ENCODE assay signal across 17 mouse cellular contexts in genomic region chr13:100725194-100725593, GRCm38 (mm10). TPM values are rescaled to one million over a fixed set of nuclear protein-coding genes. Genes with fewer than 3 reads are reported as not detected.
DNase-seq lines count a peak whose midpoint lies in the region; ATAC-seq lines count a peak whose summit lies in the region.
"Had no signal": no experiment of that assay in that cellular context is flagged by ENCODE, and none has a peak within 500 bp of the region (broad histone marks: within the 10 kb centered on the region; RNA-seq: fewer than 3 reads in every experiment).

No protein-coding gene starts in this region.

- H3K9me3 ChIP-seq in erythroblast, embryonic 14.5 days (ENCODE audit: control insufficient read depth, low read length) = no peaks in the 10 kb centered on the region
- no peaks in the 10 kb centered on the region for H3K9me3 ChIP-seq in heart, embryonic 16.5 days (replicated peaks; ENCODE audit: control insufficient read depth, low read length)
- no peaks in the 10 kb centered on the region for H3K9me3 ChIP-seq in forebrain, embryonic 15.5 days
- H3K9me3 ChIP-seq: hindbrain, embryonic 10.5 days; neural tube, embryonic 15.5 days; stomach, embryonic 15.5 days had no signal

- no peak for ATAC-seq in erythroblast, adult 5-6 weeks (replicated peaks; ENCODE audit: low FRiP score, poor library complexity, severe bottlenecking)
- ATAC-seq in heart, embryonic 16.5 days (replicated peaks; ENCODE audit: extremely low read depth, insufficient read depth, low FRiP score) = no peak
- ATAC-seq in inflammation-experienced regulatory T-cells, adult 6 months = peak; percentile 72
- peak; percentile 85 for ATAC-seq in megakaryocyte-erythroid progenitor cell, adult 5-6 weeks (replicated peaks; ENCODE audit: low FRiP score, low TSS enrichment, poor library complexity, severe bottlenecking)
- no peak for ATAC-seq in frontal cortex, adult (ENCODE audit: low TSS enrichment)
- ATAC-seq in forebrain, embryonic 15.5 days (replicated peaks) = no peak
- ATAC-seq: intestine, embryonic 16.5 days had no signal

- H3K4me3 ChIP-seq in erythroblast, embryonic 14.5 days (replicated peaks) = peak overlapping the region; percentile 19
- no peak overlapping the region for H3K4me3 ChIP-seq in heart, embryonic 16.5 days (ENCODE audit: low read length)
- no peak overlapping the region for H3K4me3 ChIP-seq in forebrain, embryonic 15.5 days
- H3K4me3 ChIP-seq: hindbrain, embryonic 10.5 days; neural tube, embryonic 15.5 days; stomach, embryonic 15.5 days had no signal

- WGBS in heart, embryonic 16.5 days = 49% methylated on average over 10 of the region's 10 CpGs
- WGBS in forebrain, embryonic 15.5 days = 89% methylated on average over 10 of the region's 10 CpGs

- no peak overlapping the region for H3K4me2 ChIP-seq in heart, embryonic 16.5 days (ENCODE audit: low read depth, low read length)
- H3K4me2 ChIP-seq in forebrain, embryonic 15.5 days (replicated peaks) = no peak overlapping the region
- H3K4me2 ChIP-seq: lung, embryonic 14.5 days; neural tube, embryonic 15.5 days; stomach, embryonic 15.5 days had no signal

- peak overlapping the region; percentile 70 for H3K27ac ChIP-seq in heart, embryonic 16.5 days (ENCODE audit: low read length)
- no peak overlapping the region for H3K27ac ChIP-seq in forebrain, embryonic 15.5 days (replicated peaks)
- H3K27ac ChIP-seq: hindbrain, embryonic 10.5 days; neural tube, embryonic 15.5 days; stomach, embryonic 15.5 days had no signal

- H3K9ac ChIP-seq in heart, embryonic 16.5 days (ENCODE audit: low read length) = no peak overlapping the region
- no peak overlapping the region for H3K9ac ChIP-seq in forebrain, embryonic 15.5 days (replicated peaks)
- H3K9ac ChIP-seq: lung, embryonic 14.5 days; neural tube, embryonic 15.5 days; stomach, embryonic 15.5 days had no signal

- no peaks in the 10 kb centered on the region for H3K27me3 ChIP-seq in erythroblast, embryonic 14.5 days (ENCODE audit: control insufficient read depth)
- H3K27me3 ChIP-seq in heart, embryonic 16.5 days (ENCODE audit: control insufficient read depth, insufficient read depth, low read length) = no peaks in the 10 kb centered on the region
- H3K27me3 ChIP-seq in forebrain, embryonic 15.5 days = no peaks in the 10 kb centered on the region
- H3K27me3 ChIP-seq: neural tube, embryonic 15.5 days; stomach, embryonic 15.5 days had no signal

- H3K36me3 ChIP-seq in erythroblast, embryonic 14.5 days (ENCODE audit: control insufficient read depth) = peaks cover 62% of the 10 kb centered on the region
- H3K36me3 ChIP-seq in heart, embryonic 16.5 days (ENCODE audit: control insufficient read depth, insufficient read depth) = peaks cover 17% of the 10 kb centered on the region
- H3K36me3 ChIP-seq in forebrain, embryonic 15.5 days = peaks cover 27% of the 10 kb centered on the region

- DNase-seq in heart, adult 18-20 months = no peak
- DNase-seq: cerebellum, adult 2 months; embryo, embryonic 11 days; kidney, postnatal 10 days; lung, embryonic 14.5 days; retina, postnatal 1 day had no signal

- H3K4me1 ChIP-seq in erythroblast, embryonic 14.5 days (ENCODE audit: control insufficient read depth) = peaks cover 43% of the 10 kb centered on the region
- H3K4me1 ChIP-seq in heart, embryonic 16.5 days (ENCODE audit: control insufficient read depth, insufficient read depth, low read length) = peaks cover 31% of the 10 kb centered on the region
- peaks cover 30% of the 10 kb centered on the region for H3K4me1 ChIP-seq in forebrain, embryonic 15.5 days

RNA-seq across cellular contexts. Expression of gene Cdk7, which starts 5.5 kb away (rescaled TPM):
- polyA plus RNA-seq in erythroblast, embryonic 14.5 days (2012) = 0.42 and 0.98 TPM in 2 replicates
- total RNA-seq in erythroblast, adult 5-6 weeks (2015; ENCODE audit: low replicate concordance) = 5.0 and 16.1 TPM in 2 replicates
- total RNA-seq in erythroblast, adult 5-6 weeks (2017; ENCODE audit: low replicate concordance) = 12.5 and 13.5 TPM in 2 replicates
- 64.4 and 67.7 TPM in 2 replicates for polyA plus RNA-seq in heart, embryonic 16.5 days (2015; fragmentation: Nextera tagmentation; extraction: Ambion mirVana)
- 10 to 100 TPM; 21.3 to 22.2 TPM for total RNA-seq in heart, adult 18-20 months (2021)
- 10 to 100 TPM; 80.9 to 96.4 (median 82.6) TPM for polyA plus RNA-seq in inflammation-experienced regulatory T-cells, adult 6 months (2017; shearing (Covaris generic))
- 69.6 and 73.5 TPM in 2 replicates for total RNA-seq in megakaryocyte-erythroid progenitor cell, adult 5-6 weeks (2014; fragmentation: Nextera tagmentation)
- 66.7 and 69.1 TPM in 2 replicates for total RNA-seq in megakaryocyte-erythroid progenitor cell, adult 5-6 weeks (2017)
- 55.0 and 56.2 TPM in 2 replicates for polyA plus RNA-seq in forebrain, embryonic 15.5 days (2015; fragmentation: Nextera tagmentation; extraction: Ambion mirVana)

RNA-seq across cellular contexts. Expression of gene Mrps36, which starts 19.3 kb away (rescaled TPM):
- 19.3 and 24.9 TPM in 2 replicates for polyA plus RNA-seq in erythroblast, embryonic 14.5 days (2012)
- total RNA-seq in erythroblast, adult 5-6 weeks (2015; ENCODE audit: low replicate concordance) = 13.0 and 19.8 TPM in 2 replicates
- total RNA-seq in erythroblast, adult 5-6 weeks (2017; ENCODE audit: low replicate concordance) = 13.2 and 22.6 TPM in 2 replicates
- polyA plus RNA-seq in heart, embryonic 16.5 days (2015; fragmentation: Nextera tagmentation; extraction: Ambion mirVana) = 246 and 254 TPM in 2 replicates
- 100 to 1,000 TPM; 165 to 196 TPM for total RNA-seq in heart, adult 18-20 months (2021)
- 100 to 1,000 TPM; 104 to 123 (median 106) TPM for polyA plus RNA-seq in inflammation-experienced regulatory T-cells, adult 6 months (2017; shearing (Covaris generic))
- total RNA-seq in megakaryocyte-erythroid progenitor cell, adult 5-6 weeks (2014; fragmentation: Nextera tagmentation) = 122 and 137 TPM in 2 replicates
- total RNA-seq in megakaryocyte-erythroid progenitor cell, adult 5-6 weeks (2017) = 92.3 and 159 TPM in 2 replicates
- polyA plus RNA-seq in forebrain, embryonic 15.5 days (2015; fragmentation: Nextera tagmentation; extraction: Ambion mirVana) = 111 and 119 TPM in 2 replicates

RNA-seq across cellular contexts. Expression of gene Cenph, which starts 50.5 kb away (rescaled TPM):
- polyA plus RNA-seq in erythroblast, embryonic 14.5 days (2012) = 4.0 and 4.3 TPM in 2 replicates
- total RNA-seq in erythroblast, adult 5-6 weeks (2015; ENCODE audit: low replicate concordance) = 29.9 and 45.5 TPM in 2 replicates
- 19.2 and 24.7 TPM in 2 replicates for total RNA-seq in erythroblast, adult 5-6 weeks (2017; ENCODE audit: low replicate concordance)
- polyA plus RNA-seq in heart, embryonic 16.5 days (2015; fragmentation: Nextera tagmentation; extraction: Ambion mirVana) = 14.6 and 16.7 TPM in 2 replicates
- total RNA-seq in heart, adult 18-20 months (2021) = not detected
- polyA plus RNA-seq in inflammation-experienced regulatory T-cells, adult 6 months (2017; shearing (Covaris generic)) = 10 to 100 TPM in 1 of 3 experiments, 1 to 10 TPM in 2; 3.2 to 16.6 (median 3.2) TPM
- 58.3 and 100 TPM in 2 replicates for total RNA-seq in megakaryocyte-erythroid progenitor cell, adult 5-6 weeks (2014; fragmentation: Nextera tagmentation)
- 67.0 and 95.9 TPM in 2 replicates for total RNA-seq in megakaryocyte-erythroid progenitor cell, adult 5-6 weeks (2017)
- 16.2 and 16.3 TPM in 2 replicates for polyA plus RNA-seq in forebrain, embryonic 15.5 days (2015; fragmentation: Nextera tagmentation; extraction: Ambion mirVana)

RNA-seq across cellular contexts. Expression of gene Ccdc125, which starts 55.7 kb away (rescaled TPM):
- not detected in 2 replicates for polyA plus RNA-seq in erythroblast, embryonic 14.5 days (2012)
- total RNA-seq in erythroblast, adult 5-6 weeks (2015; ENCODE audit: low replicate concordance) = 8.8 and 13.2 TPM in 2 replicates
- total RNA-seq in erythroblast, adult 5-6 weeks (2017; ENCODE audit: low replicate concordance) = 17.0 and 18.6 TPM in 2 replicates
- 3.5 and 4.1 TPM in 2 replicates for polyA plus RNA-seq in heart, embryonic 16.5 days (2015; fragmentation: Nextera tagmentation; extraction: Ambion mirVana)
- total RNA-seq in heart, adult 18-20 months (2021) = under 1 TPM; 0.17 to 0.46 TPM
- polyA plus RNA-seq in inflammation-experienced regulatory T-cells, adult 6 months (2017; shearing (Covaris generic)) = 10 to 100 TPM; 24.9 to 30.1 (median 25.8) TPM
- total RNA-seq in megakaryocyte-erythroid progenitor cell, adult 5-6 weeks (2014; fragmentation: Nextera tagmentation) = 0.90 and 3.6 TPM in 2 replicates
- 6.4 and 9.2 TPM in 2 replicates for total RNA-seq in megakaryocyte-erythroid progenitor cell, adult 5-6 weeks (2017)
- 1.7 and 1.8 TPM in 2 replicates for polyA plus RNA-seq in forebrain, embryonic 15.5 days (2015; fragmentation: Nextera tagmentation; extraction: Ambion mirVana)

Comparison
In these comparisons a context has a peak if more than half of its experiments do, and no peak if none do; other contexts are left out.
1. ATAC-seq: peak in inflammation-experienced regulatory T-cells, adult 6 months (single experiment) and megakaryocyte-erythroid progenitor cell, adult 5-6 weeks (single experiment); none in erythroblast, adult 5-6 weeks (single experiment), heart, embryonic 16.5 days (single experiment), frontal cortex, adult (single experiment) and forebrain, embryonic 15.5 days (single experiment).
2. RNA of gene Cdk7, which starts 5.5 kb away (polyA plus RNA-seq): 80.9 to 96.4 TPM in inflammation-experienced regulatory T-cells, adult 6 months, 64.4 to 67.7 TPM in heart, embryonic 16.5 days and 55.0 to 56.2 TPM in forebrain, embryonic 15.5 days; 0.42 to 0.98 TPM in erythroblast, embryonic 14.5 days; every median in the first group is over 10 times any median in the second.